Mouse (Mus musculus): ENCODE data around the gene Mrpl19. TPM values are rescaled to one million over a fixed set of nuclear protein-coding genes. Genes with fewer than 3 reads are reported as not detected.

Gene Mrpl19
- polyA plus RNA-seq, 1 experiment from 2014 or later: 44.3 TPM

- Histone ChIP-seq H3K9me3 (ENCODE audit: control insufficient read depth, low read length) (no peaks in the 10 kb centered on the region), H3K4me1 (replicated peaks; ENCODE audit: control insufficient read depth, insufficient read depth, low read length) (no peaks in the 10 kb centered on the region), H3K9ac (ENCODE audit: low read length) (no peak overlapping the region), H3K27ac (ENCODE audit: low read length) (no peak overlapping the region), H3K4me3 (ENCODE audit: low read length) (no peak overlapping the region), H3K27me3 (ENCODE audit: control insufficient read depth, insufficient read depth, low read depth, low read length) (no peaks in the 10 kb centered on the region), H3K36me3 (ENCODE audit: control insufficient read depth, insufficient read depth, low read length) (no peaks in the 10 kb centered on the region), H3K4me2 (ENCODE audit: low read depth, low read length) (no peak overlapping the region)
- ATAC-seq (ENCODE audit: low read depth): peak; percentile 71; the same call in 1 of the 2 replicates
- WGBS: 30% methylated on average over 7 of the region's 7 CpGs
These were observed 10.3 kb upstream of the Mrpl19 start for GRCm38 (mm10) chr6:81975971-81976621.

GRCm38 (mm10) chr6:81972595-81972994 is 6.8 kb upstream of the Mrpl19 start:
- Histone ChIP-seq H3K4me2 (ENCODE audit: low read depth, low read length) (no peak overlapping the region), H3K27me3 (ENCODE audit: control insufficient read depth, insufficient read depth, low read depth, low read length) (no peaks in the 10 kb centered on the region), H3K27ac (ENCODE audit: low read length) (no peak overlapping the region), H3K36me3 (ENCODE audit: control insufficient read depth, insufficient read depth, low read length) (no peaks in the 10 kb centered on the region), H3K4me1 (replicated peaks; ENCODE audit: control insufficient read depth, insufficient read depth, low read length) (no peaks in the 10 kb centered on the region), H3K4me3 (ENCODE audit: low read length) (no peak overlapping the region), H3K9me3 (ENCODE audit: control insufficient read depth, low read length) (no peaks in the 10 kb centered on the region), H3K9ac (ENCODE audit: low read length) (no peak overlapping the region)
- no peak for ATAC-seq (ENCODE audit: low read depth)
- 87% methylated on average over 8 of the region's 8 CpGs for WGBS

- ATAC-seq (ENCODE audit: low read depth): no peak
- Histone ChIP-seq H3K9ac (ENCODE audit: low read length) (no peak overlapping the region), H3K4me3 (ENCODE audit: low read length) (no peak overlapping the region), H3K27me3 (ENCODE audit: control insufficient read depth, insufficient read depth, low read depth, low read length) (no peaks in the 10 kb centered on the region), H3K4me2 (ENCODE audit: low read depth, low read length) (no peak overlapping the region), H3K9me3 (ENCODE audit: control insufficient read depth, low read length) (no peaks in the 10 kb centered on the region), H3K36me3 (ENCODE audit: control insufficient read depth, insufficient read depth, low read length) (no peaks in the 10 kb centered on the region), H3K4me1 (replicated peaks; ENCODE audit: control insufficient read depth, insufficient read depth, low read length) (no peaks in the 10 kb centered on the region), H3K27ac (ENCODE audit: low read length) (no peak overlapping the region)
- WGBS: 78% methylated on average over 7 of the region's 7 CpGs
These were observed 5.4 kb upstream of the Mrpl19 start for GRCm38 (mm10) chr6:81971196-81971595.

GRCm38 (mm10) chr6:81966068-81966544 is 348 bp upstream of the Mrpl19 start:
- H3K36me3 ChIP-seq (ENCODE audit: control insufficient read depth, insufficient read depth, low read length): peaks cover 13% of the 10 kb centered on the region; the same call in 1 of the 2 replicates
- peak overlapping the region; percentile 18; the same call in 1 of the 2 replicates for H3K9ac ChIP-seq (ENCODE audit: low read length)
- H3K4me3 ChIP-seq (ENCODE audit: low read length): peak overlapping the region; percentile 60
- H3K27me3 ChIP-seq (ENCODE audit: control insufficient read depth, insufficient read depth, low read depth, low read length): no peaks in the 10 kb centered on the region
- peak; percentile 56 for ATAC-seq (ENCODE audit: low read depth)
- 38% methylated on average over 2 of the region's 2 CpGs for WGBS
- no peaks in the 10 kb centered on the region for H3K9me3 ChIP-seq (ENCODE audit: control insufficient read depth, low read length)
- peak overlapping the region; percentile 45 for H3K4me2 ChIP-seq (ENCODE audit: low read depth, low read length)
- H3K4me1 ChIP-seq (replicated peaks; ENCODE audit: control insufficient read depth, insufficient read depth, low read length): peaks cover 8% of the 10 kb centered on the region
- H3K27ac ChIP-seq (ENCODE audit: low read length): no peak overlapping the region

DNA sequence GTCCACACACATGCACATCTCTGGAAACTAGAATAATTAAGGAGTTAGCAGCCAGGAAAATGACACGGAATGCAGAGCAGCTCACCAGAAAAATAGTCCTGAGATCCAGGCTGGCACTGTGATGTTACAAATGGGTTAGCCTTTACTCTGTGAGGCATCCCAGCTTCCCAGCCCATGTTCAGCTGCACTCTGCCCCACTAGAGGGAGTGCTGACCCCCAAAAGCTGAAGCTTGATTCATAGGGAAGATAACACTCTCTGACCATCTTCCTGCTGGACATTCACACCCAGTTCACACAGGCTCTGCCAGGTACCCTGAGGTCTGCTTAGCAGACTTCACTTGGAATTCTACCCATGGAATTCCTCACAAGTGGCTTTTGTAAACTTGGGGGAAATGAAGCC is 5.5 kb downstream of the Mrpl19 start:
- Histone ChIP-seq H3K4me1 (replicated peaks; ENCODE audit: control insufficient read depth, insufficient read depth, low read length) (peaks cover 8% of the 10 kb centered on the region), H3K27ac (ENCODE audit: low read length) (no peak overlapping the region), H3K9me3 (ENCODE audit: control insufficient read depth, low read length) (peaks cover 4% of the 10 kb centered on the region; the same call in 1 of the 2 replicates), H3K4me3 (ENCODE audit: low read length) (no peak overlapping the region), H3K4me2 (ENCODE audit: low read depth, low read length) (no peak overlapping the region), H3K9ac (ENCODE audit: low read length) (no peak overlapping the region), H3K36me3 (ENCODE audit: control insufficient read depth, insufficient read depth, low read length) (peaks cover 45% of the 10 kb centered on the region), H3K27me3 (ENCODE audit: control insufficient read depth, insufficient read depth, low read depth, low read length) (no peaks in the 10 kb centered on the region)
- WGBS: 70% methylated on average over 1 of the region's 1 CpGs
- ATAC-seq (ENCODE audit: low read depth): no peak

GRCm38 (mm10) chr6:81959866-81960265 is 5.9 kb downstream of the Mrpl19 start:
- Histone ChIP-seq H3K9me3 (ENCODE audit: control insufficient read depth, low read length) (peaks cover 4% of the 10 kb centered on the region; the same call in 1 of the 2 replicates), H3K27me3 (ENCODE audit: control insufficient read depth, insufficient read depth, low read depth, low read length) (no peaks in the 10 kb centered on the region), H3K27ac (ENCODE audit: low read length) (no peak overlapping the region), H3K4me3 (ENCODE audit: low read length) (no peak overlapping the region), H3K4me1 (replicated peaks; ENCODE audit: control insufficient read depth, insufficient read depth, low read length) (peaks cover 5% of the 10 kb centered on the region), H3K4me2 (ENCODE audit: low read depth, low read length) (no peak overlapping the region), H3K36me3 (ENCODE audit: control insufficient read depth, insufficient read depth, low read length) (peaks cover 45% of the 10 kb centered on the region), H3K9ac (ENCODE audit: low read length) (no peak overlapping the region)
- ATAC-seq (ENCODE audit: low read depth): no peak
- 88% methylated on average over 8 of the region's 8 CpGs for WGBS

GRCm38 (mm10) chr6:81957992-81958391 is 7.8 kb downstream of the Mrpl19 start:
- no peaks in the 10 kb centered on the region for H3K4me1 ChIP-seq (replicated peaks; ENCODE audit: control insufficient read depth, insufficient read depth, low read length)
- no peak for ATAC-seq (ENCODE audit: low read depth)
- no peak overlapping the region for H3K4me2 ChIP-seq (ENCODE audit: low read depth, low read length)
- peaks cover 4% of the 10 kb centered on the region; the same call in 1 of the 2 replicates for H3K9me3 ChIP-seq (ENCODE audit: control insufficient read depth, low read length)
- no peak overlapping the region for H3K27ac ChIP-seq (ENCODE audit: low read length)
- 79% methylated on average over 11 of the region's 11 CpGs for WGBS
- no peak overlapping the region for H3K4me3 ChIP-seq (ENCODE audit: low read length)
- peaks cover 50% of the 10 kb centered on the region for H3K36me3 ChIP-seq (ENCODE audit: control insufficient read depth, insufficient read depth, low read length)
- no peaks in the 10 kb centered on the region for H3K27me3 ChIP-seq (ENCODE audit: control insufficient read depth, insufficient read depth, low read depth, low read length)
- no peak overlapping the region for H3K9ac ChIP-seq (ENCODE audit: low read length)

DNA sequence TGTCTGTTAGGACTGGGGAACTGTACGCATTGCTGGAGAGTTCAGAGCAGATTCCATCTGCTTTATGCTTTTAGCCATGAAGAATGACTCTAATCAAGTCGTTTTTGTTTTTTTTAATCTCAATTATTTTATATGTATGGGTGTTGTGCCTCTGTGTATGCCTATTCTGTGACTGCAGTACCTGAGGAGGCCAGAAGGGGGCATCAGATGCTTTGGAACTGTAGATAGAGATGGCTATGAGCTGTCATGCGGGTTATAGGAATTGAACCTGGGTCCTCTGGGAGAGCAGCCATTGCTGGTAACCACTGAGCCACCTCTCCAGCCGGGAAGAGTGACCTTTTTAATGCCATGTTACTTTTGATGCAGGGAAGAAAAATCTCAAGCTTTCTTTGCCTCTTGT is 9.4 kb downstream of the Mrpl19 start:
- H3K36me3 ChIP-seq (ENCODE audit: control insufficient read depth, insufficient read depth, low read length): peaks cover 47% of the 10 kb centered on the region
- ATAC-seq (ENCODE audit: low read depth): no peak
- no peaks in the 10 kb centered on the region for H3K27me3 ChIP-seq (ENCODE audit: control insufficient read depth, insufficient read depth, low read depth, low read length)
- H3K4me2 ChIP-seq (ENCODE audit: low read depth, low read length): no peak overlapping the region
- 83% methylated on average over 4 of the region's 4 CpGs for WGBS
- H3K9me3 ChIP-seq (ENCODE audit: control insufficient read depth, low read length): peaks cover 4% of the 10 kb centered on the region; the same call in 1 of the 2 replicates
- no peak overlapping the region for H3K27ac ChIP-seq (ENCODE audit: low read length)
- H3K4me1 ChIP-seq (replicated peaks; ENCODE audit: control insufficient read depth, insufficient read depth, low read length): no peaks in the 10 kb centered on the region
- no peak overlapping the region for H3K4me3 ChIP-seq (ENCODE audit: low read length)
- no peak overlapping the region for H3K9ac ChIP-seq (ENCODE audit: low read length)

DNA sequence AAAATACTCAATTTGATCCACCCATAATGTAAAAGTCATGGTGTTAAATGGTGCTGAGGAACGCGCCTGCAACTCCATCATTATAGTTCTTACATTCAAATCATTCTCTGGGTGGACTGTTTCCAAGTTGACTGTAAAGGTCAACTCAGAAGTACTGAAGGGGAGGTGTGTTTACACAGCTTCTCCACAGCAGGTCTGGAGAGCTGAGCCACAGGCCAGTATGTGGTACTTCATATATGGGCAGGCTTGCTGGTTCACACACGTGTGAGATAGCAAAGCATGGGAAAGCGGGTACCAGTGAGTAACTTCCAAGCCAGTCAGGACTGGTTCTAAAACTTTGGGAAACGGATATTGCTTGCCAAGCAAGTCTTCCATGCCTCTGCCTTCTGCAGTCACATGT is 10.6 kb downstream of the Mrpl19 start:
- Histone ChIP-seq H3K36me3 (ENCODE audit: control insufficient read depth, insufficient read depth, low read length) (peaks cover 51% of the 10 kb centered on the region), H3K9ac (ENCODE audit: low read length) (no peak overlapping the region)
- WGBS: 67% methylated on average over 5 of the region's 5 CpGs

More for the DNA sequence above, 10.6 kb downstream of the Mrpl19 start:
- Histone ChIP-seq H3K4me1 (replicated peaks; ENCODE audit: control insufficient read depth, insufficient read depth, low read length) (no peaks in the 10 kb centered on the region), H3K27ac (ENCODE audit: low read length) (no peak overlapping the region), H3K27me3 (ENCODE audit: control insufficient read depth, insufficient read depth, low read depth, low read length) (no peaks in the 10 kb centered on the region), H3K9me3 (ENCODE audit: control insufficient read depth, low read length) (peaks cover 4% of the 10 kb centered on the region; the same call in 1 of the 2 replicates), H3K4me2 (ENCODE audit: low read depth, low read length) (no peak overlapping the region), H3K4me3 (ENCODE audit: low read length) (no peak overlapping the region)
- ATAC-seq (ENCODE audit: low read depth): peak; percentile 61

Data from lung, embryonic 16.5 days (tissue).